Mouse (Mus musculus): ENCODE data around the gene Gm10273. TPM values are rescaled to one million over a fixed set of nuclear protein-coding genes. Genes with fewer than 3 reads are reported as not detected.
"Not testable (repeated sequence)": the region's sequence is repeated elsewhere in the genome, so short reads cannot be mapped to it uniquely, and the experiment has no call there.

The Gm10273 gene
- 100 to 1,000 TPM; 109 to 153 (median 139) TPM for total RNA-seq (2022)

- not testable (repeated sequence) for DNase-seq (ENCODE audit: low spot score)
Measured at GRCm38 (mm10) chr10:59395461-59395860, at the start of gene Gm10273. Gene Gm10273, plus strand, starts transcription at chr10:59395632.

- DNase-seq (ENCODE audit: low spot score): no peak
Measured at GRCm38 (mm10) chr10:59346560-59346959, 48.9 kb upstream of the Gm10273 start.

DNA sequence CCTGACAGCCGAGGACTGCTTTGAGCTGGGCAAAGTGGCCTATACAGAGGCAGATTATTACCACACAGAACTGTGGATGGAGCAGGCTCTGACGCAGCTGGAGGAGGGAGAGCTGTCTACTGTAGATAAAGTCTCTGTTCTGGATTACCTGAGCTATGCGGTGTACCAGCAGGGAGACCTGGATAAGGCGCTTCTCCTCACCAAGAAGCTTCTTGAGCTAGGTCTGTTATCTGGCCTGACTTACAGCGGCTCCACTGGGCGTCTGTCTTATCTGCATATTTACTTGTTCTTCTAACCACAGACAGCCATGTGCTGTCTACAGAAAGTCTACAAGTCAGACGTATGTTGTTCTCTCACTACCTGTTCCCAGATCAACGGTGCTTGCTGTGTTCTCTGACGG, 47.2 kb upstream of the Gm10273 start:
- DNase-seq (ENCODE audit: low spot score): no peak

DNA sequence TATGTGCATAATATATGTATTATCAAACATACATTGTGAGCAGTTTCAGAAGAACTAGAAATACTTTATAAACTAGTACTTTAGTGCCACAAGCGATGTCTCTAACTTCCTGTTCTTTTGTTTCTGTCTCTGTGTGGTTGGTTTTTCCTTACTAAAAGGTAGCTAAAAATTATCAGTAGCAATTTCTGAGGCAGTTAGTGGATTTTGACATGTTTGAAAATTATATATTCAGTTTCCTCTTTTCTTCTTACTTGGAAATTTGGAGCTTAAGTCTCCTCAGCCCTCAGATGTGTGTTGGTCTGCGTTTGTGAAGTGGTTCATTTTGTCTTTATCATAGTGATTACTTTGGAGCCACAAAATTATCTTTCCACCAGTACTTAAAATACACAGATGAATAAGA, 45.9 kb upstream of the Gm10273 start:
- DNase-seq (ENCODE audit: low spot score): no peak

DNA sequence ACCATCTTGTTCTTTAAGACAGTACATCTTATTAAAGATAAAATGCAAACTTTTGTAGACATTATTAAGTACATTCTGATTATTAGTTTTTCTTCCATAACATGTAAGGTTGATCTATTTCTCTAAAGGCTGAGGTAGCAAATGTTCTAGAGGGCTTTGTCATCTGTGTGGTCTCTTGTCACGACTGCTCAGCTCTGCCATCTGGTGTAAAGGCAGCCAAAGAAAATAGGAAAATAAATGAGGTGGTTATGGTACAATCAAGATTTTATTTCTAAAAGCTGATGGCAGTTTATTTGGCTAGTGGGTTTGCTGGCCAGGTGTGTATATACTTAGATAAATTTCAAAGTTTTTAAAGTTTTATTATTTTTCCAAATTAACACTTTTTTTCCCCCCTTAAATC, 42.4 kb upstream of the Gm10273 start:
- no peak for DNase-seq (ENCODE audit: low spot score)

- no peak for DNase-seq (ENCODE audit: low spot score)
Measured at GRCm38 (mm10) chr10:59354120-59354519, 41.3 kb upstream of the Gm10273 start.

GRCm38 (mm10) chr10:59355020-59355419, 40.4 kb upstream of the Gm10273 start:
- DNase-seq (ENCODE audit: low spot score): no peak

DNA sequence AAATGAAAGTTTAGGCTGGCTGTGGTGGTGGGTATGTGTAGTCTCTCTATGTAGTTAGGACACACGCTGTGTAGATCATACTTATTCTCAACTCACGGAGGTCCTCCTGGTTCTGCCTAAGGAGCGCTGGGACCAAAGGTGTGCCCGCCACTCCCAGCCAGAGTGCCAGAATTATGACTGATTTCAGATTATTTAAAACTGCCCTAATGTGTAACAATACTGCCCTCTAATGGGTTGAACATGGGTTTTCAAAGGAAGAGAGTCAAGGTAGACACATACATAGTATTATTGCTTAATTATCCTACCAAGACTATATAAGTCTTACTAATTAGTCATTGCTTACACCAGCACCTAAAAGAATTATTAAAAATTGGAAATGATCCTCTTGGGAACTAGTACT, 36.7 kb upstream of the Gm10273 start:
- DNase-seq (ENCODE audit: low spot score): no peak

- no peak for DNase-seq (ENCODE audit: low spot score)
Measured at GRCm38 (mm10) chr10:59363208-59363607, 32.2 kb upstream of the Gm10273 start.

DNA sequence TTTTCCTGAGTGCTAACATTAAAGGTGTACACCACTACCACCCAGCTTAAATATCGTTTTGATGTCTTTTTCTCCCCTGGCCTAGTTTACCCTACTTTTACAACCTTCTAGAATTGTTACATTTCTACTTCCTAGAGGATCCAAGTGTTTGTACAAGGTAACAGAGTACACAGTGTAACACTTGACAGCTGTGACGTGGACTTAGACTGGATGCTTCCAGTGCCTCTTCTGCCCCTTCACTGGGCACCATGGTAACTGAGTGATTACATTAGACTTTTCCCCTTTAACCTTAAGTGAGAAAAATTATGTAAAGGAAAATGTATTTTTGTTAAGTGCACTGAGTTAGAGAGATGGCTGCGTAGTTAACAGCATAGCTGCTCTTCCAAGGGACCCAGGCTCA, 30.9 kb upstream of the Gm10273 start:
- no peak for DNase-seq (ENCODE audit: low spot score)

- no peak for DNase-seq (ENCODE audit: low spot score)
Measured at GRCm38 (mm10) chr10:59365804-59366589, 29.4 kb upstream of the Gm10273 start.

DNA sequence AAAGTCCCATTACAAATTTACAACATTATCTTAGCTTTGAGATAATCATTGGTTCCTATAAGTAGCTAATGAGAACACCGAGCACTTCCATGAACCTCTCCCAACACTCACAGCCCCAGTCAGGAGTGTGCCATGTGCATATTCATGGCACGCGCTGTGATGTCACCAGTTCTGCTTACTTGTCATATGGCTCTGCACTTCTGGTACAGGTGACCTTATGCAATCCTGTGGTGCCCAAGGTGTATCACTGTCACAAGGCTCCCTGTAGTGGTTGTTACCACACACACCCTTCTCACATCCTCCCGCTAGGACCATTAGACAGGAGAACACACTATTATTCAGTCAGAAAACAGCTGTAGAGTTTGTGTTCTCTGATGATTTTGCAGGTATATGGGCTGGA, 28.7 kb upstream of the Gm10273 start:
- DNase-seq (ENCODE audit: low spot score): no peak

DNA sequence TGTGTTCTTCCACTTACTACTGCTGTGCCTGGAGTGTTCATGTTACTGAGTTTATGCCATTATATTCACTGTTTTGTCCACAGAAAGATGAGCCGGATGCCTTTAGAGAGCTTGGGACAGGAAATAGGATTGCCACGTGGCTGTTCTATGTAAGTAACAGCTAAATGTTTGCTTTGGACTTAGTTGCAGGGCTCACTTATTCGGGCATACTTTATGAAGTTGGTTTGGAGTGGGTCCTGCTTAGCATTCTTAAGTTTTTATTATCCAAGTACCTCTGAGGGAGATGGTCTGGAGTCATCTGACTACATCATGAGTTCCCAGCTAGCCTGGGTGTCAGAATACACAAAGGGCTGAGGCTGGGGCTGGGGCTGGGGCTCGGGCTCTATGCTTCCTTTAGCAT, 28.2 kb upstream of the Gm10273 start:
- DNase-seq (ENCODE audit: low spot score): no peak

- no peak for DNase-seq (ENCODE audit: low spot score)
Measured at GRCm38 (mm10) chr10:59368729-59369128, 26.7 kb upstream of the Gm10273 start.

GRCm38 (mm10) chr10:59369426-59369825, 26.0 kb upstream of the Gm10273 start:
- DNase-seq (ENCODE audit: low spot score): no peak

GRCm38 (mm10) chr10:59377906-59378305, 17.5 kb upstream of the Gm10273 start:
- DNase-seq (ENCODE audit: low spot score): no peak

DNA sequence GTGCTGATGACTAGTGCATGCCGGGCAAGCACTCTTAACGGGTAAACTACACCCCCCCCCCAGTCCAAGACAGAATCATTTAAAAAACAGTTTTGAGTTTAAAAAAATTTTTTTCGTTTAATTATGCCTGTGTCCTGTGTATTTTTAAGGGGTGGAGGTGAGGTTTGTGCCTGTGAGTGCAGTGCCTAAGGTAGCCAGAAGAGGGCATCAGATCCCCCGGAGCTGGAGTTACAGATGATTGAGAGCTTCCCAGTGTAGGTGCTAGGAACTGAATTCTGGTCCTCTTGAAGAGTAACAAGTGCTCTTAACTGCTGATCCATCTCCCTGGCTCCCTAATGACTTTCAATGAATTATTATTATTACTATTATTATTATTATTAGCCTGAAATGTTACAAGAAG, 16.7 kb upstream of the Gm10273 start:
- no peak for DNase-seq (ENCODE audit: low spot score)

DNA sequence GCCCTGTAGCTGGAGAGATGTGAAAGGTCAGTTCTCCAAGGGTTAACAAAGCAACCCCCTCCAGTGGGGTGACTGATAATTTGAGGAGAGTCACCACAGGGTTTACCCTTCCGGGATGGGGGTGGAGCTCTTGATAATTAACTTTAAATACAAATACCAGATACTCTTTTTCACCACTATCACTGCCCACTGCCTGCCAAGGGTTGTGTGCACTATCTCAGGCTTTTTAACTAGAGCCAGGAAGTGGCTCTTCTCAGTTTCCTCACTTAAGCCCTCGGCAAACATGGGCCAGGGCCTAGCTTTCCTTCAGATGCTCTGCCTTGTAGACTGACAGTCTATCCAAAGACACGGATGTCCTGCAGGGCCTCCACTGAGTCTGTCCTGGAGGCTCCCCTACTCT, 15.5 kb upstream of the Gm10273 start:
- no peak for DNase-seq (ENCODE audit: low spot score)

- DNase-seq (ENCODE audit: low spot score): no peak
Measured at GRCm38 (mm10) chr10:59380411-59380821, 15.0 kb upstream of the Gm10273 start.

DNA sequence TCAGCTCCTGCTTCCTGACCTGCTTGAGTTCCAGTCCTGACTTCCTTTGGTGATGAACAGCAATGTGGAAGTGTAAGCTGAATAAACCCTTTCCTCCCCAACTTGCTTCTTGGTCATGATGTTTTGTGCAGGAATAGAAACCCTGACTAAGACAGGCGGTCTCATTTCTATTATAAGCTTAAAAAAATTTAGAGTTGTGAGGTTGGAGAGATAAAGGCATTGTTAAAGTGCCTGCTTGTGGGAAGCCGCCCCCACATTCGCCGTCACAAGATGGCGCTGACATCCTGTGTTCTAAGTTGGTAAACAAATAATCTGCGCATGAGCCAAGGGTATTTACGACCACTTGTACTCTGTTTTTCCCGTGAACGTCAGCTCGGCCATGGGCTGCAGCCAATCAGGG, 13.9 kb upstream of the Gm10273 start:
- not testable (repeated sequence) for DNase-seq (ENCODE audit: low spot score)

DNA sequence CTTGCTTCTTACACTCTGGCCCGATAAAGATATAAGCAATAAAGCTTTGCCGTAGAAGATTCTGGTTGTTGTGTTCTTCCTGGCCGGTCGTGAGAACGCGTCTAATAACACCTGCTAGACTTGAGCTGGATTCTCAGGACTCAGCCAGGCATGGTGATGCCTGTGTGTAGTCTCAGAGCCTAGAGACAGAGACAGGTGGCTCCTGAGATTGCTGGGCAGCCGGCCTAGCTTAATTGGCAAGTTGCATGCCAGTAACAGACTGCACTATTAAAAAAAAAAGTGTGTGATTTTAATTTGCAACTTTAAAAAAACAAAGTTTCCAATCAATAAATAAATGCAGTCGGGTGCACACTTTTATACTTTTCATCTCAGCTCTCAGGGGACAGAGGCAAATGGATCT, 8.5 kb upstream of the Gm10273 start:
- DNase-seq (ENCODE audit: low spot score): no peak

- no peak for DNase-seq (ENCODE audit: low spot score)
Measured at GRCm38 (mm10) chr10:59389652-59390051, 5.8 kb upstream of the Gm10273 start.

DNA sequence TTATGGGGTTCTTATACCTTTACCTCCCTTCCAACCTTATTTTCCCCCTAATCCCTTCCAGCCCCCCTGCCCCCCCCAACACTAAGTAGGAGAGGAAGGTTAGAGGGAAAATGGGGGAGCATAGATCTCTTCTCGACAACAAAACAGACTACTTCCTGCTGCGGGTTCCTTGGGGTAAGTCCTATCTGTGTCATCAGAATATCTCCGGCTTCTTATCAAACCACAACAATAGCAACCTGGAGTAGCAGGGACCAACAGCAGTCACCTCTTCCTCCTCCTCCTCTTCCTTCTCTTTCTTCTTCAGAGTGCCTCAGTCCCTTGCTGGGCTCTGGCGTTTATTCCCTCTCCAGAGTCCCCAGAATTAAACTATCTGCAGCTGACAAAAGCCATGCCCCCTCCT, 3.5 kb upstream of the Gm10273 start:
- DNase-seq (ENCODE audit: low spot score): no peak

Measured in heart, adult 8-10 months (tissue).